Mouse (Mus musculus): ENCODE results near the gene Fastkd1.

DNA sequence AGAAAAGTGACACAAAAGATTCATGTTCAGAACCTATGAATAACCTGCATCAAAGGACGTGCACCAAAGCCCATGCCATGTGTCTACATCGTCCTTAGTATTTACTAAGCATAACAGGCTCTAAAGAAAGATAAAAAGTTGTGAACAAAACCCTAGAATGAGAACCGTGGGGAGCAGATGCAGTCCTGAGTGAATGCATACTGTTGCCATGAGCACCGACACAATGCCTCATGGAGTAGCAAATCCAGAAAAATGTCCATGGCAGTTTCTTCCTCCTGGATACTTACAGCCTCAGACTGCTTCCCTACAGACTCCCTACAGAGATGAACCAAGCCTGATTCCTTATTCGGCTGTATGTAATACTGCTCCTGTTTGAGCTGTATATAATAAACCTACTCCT, 47.7 kb upstream of the Fastkd1 start:
- TF ChIP-seq CTCF (IDR thresholded peaks at IDR 0.05; ENCODE audit: borderline replicate concordance, control insufficient read depth, extremely low read depth, insufficient read depth, low read length, poor library complexity) (no peak), POLR2A (IDR thresholded peaks at IDR 0.05; ENCODE audit: control insufficient read depth, extremely low read depth, insufficient read depth, low read length, poor library complexity) (no peak)
